ENCODE assay signal across 19 mouse cellular contexts in the genomic region with DNA sequence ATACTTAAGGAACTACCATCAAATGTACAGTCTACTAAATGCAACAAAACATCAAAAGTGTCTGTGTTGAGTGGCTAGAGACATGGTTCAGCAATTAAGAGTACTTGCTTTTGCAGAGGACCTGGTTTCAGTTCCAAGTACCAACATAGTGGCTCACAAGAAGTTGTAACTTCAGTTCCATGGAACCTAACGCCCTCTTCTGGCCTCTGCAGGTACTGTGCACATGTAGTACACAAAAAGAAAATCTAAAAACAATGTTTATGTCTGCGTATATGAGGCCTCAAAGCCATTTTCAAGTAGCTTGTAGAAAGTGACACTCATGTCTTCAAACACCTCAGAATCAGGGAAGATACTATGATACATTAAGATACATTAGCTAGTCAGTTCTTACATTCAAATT. TPM values are rescaled to one million over a fixed set of nuclear protein-coding genes. Genes with fewer than 3 reads are reported as not detected.
DNase-seq lines count a peak whose midpoint lies in the region; ATAC-seq and TF ChIP-seq lines count a peak whose summit lies in the region.
"Had no signal": no experiment of that assay in that cellular context is flagged by ENCODE, and none has a peak within 500 bp of the region (broad histone marks: within the 10 kb centered on the region; RNA-seq: fewer than 3 reads in every experiment).

No protein-coding gene starts in this region.

- ATAC-seq in kidney, postnatal 0 days (replicated peaks; ENCODE audit: low FRiP score, low read depth): no peak
- ATAC-seq in Patski: no peak
- ATAC-seq in stomach, postnatal 0 days (ENCODE audit: low FRiP score, low TSS enrichment): no peak

- no peaks in the 10 kb centered on the region for H3K36me3 ChIP-seq in kidney, postnatal 0 days (ENCODE audit: insufficient read depth, low read length)
- no peaks in the 10 kb centered on the region for H3K36me3 ChIP-seq in stomach, postnatal 0 days (ENCODE audit: control insufficient read depth, insufficient read depth, low read length)
- H3K36me3 ChIP-seq: embryonic facial prominence, embryonic 15.5 days; liver, embryonic 13.5 days; midbrain, embryonic 12.5 days had no signal

- 73% methylated on average over 2 of the region's 2 CpGs for WGBS in kidney, postnatal 0 days
- 66% methylated on average over 2 of the region's 2 CpGs for WGBS in stomach, postnatal 0 days

- DNase-seq in kidney, postnatal 0 days (ENCODE audit: low spot score): no peak
- DNase-seq in kidney, postnatal 25 days: no peak
- DNase-seq in thymus, postnatal 14 days: peak; percentile 13
- no peak for DNase-seq in thymus, postnatal 10 days (ENCODE audit: low spot score in 2 of 2)
- no peak for DNase-seq in Patski (ENCODE audit: low read depth, low spot score)
- no peak for DNase-seq in stomach, postnatal 0 days (ENCODE audit: low spot score)
- DNase-seq in retina, embryonic 14.5 days (ENCODE audit: low spot score): no peak
- DNase-seq: adrenal gland, postnatal 10 days; cerebellum, adult 9-10 months; heart, adult 18-20 months; heart, postnatal 10 days; kidney, adult 18-20 months; kidney, postnatal 36 days; left cerebral cortex, postnatal 4 days; liver, embryonic 13.5 days; lung, postnatal 36 days had no signal

- in situ Hi-C loops in Patski (cut with MboI; ENCODE audit: low pct_unique_long_range_greater_than_20kb): no loop called here

- no peaks in the 10 kb centered on the region for H3K4me1 ChIP-seq in kidney, postnatal 0 days (replicated peaks; ENCODE audit: insufficient read depth, low read length)
- H3K4me1 ChIP-seq in stomach, postnatal 0 days (replicated peaks; ENCODE audit: control insufficient read depth, insufficient read depth): no peaks in the 10 kb centered on the region
- H3K4me1 ChIP-seq: liver, embryonic 13.5 days had no signal

- no peaks in the 10 kb centered on the region for H3K9me3 ChIP-seq in kidney, postnatal 0 days (replicated peaks; ENCODE audit: low read length)
- no peaks in the 10 kb centered on the region for H3K9me3 ChIP-seq in stomach, postnatal 0 days (ENCODE audit: control insufficient read depth, low read length)
- H3K9me3 ChIP-seq: embryonic facial prominence, embryonic 15.5 days; liver, embryonic 13.5 days; midbrain, embryonic 12.5 days had no signal

- H3K27ac ChIP-seq in kidney, postnatal 0 days: no peak overlapping the region
- H3K27ac ChIP-seq in stomach, postnatal 0 days (replicated peaks): no peak overlapping the region
- H3K27ac ChIP-seq: embryonic facial prominence, embryonic 15.5 days; hindbrain, embryonic 14.5 days; liver, embryonic 13.5 days; midbrain, embryonic 12.5 days had no signal

- H3K27me3 ChIP-seq in kidney, postnatal 0 days (ENCODE audit: insufficient read depth, low read length): no peaks in the 10 kb centered on the region
- H3K27me3 ChIP-seq in Patski: no peaks in the 10 kb centered on the region
- H3K27me3 ChIP-seq in stomach, postnatal 0 days (ENCODE audit: control insufficient read depth, insufficient read depth, low read length): no peaks in the 10 kb centered on the region
- H3K27me3 ChIP-seq: embryonic facial prominence, embryonic 15.5 days; liver, embryonic 13.5 days; midbrain, embryonic 12.5 days had no signal

- peak; percentile 32; the same call in 1 of the 2 replicates for TF ChIP-seq CTCF in kidney, postnatal 0 days (IDR thresholded peaks at IDR 0.05; ENCODE audit: low read depth)
- peak; percentile 33 for TF ChIP-seq CTCF in Patski (IDR thresholded peaks at IDR 0.05)
- TF ChIP-seq CTCF in stomach, postnatal 0 days (IDR thresholded peaks at IDR 0.05; ENCODE audit: low read depth): peak; percentile 38; the same call in 1 of the 2 replicates

- H3K4me3 ChIP-seq in kidney, postnatal 0 days (replicated peaks; ENCODE audit: low read depth, low read length): no peak overlapping the region
- no peak overlapping the region for H3K4me3 ChIP-seq in stomach, postnatal 0 days (ENCODE audit: low read depth, low read length)
- H3K4me3 ChIP-seq: embryonic facial prominence, embryonic 15.5 days; liver, embryonic 13.5 days; midbrain, embryonic 12.5 days had no signal

- no peak overlapping the region for H3K9ac ChIP-seq in kidney, postnatal 0 days (ENCODE audit: low read depth, low read length)
- H3K9ac ChIP-seq in stomach, postnatal 0 days (ENCODE audit: low read length): no peak overlapping the region
- H3K9ac ChIP-seq: embryonic facial prominence, embryonic 15.5 days; hindbrain, embryonic 14.5 days; liver, embryonic 13.5 days; midbrain, embryonic 12.5 days had no signal

- CTCF ChIA-PET in Patski (lab: Charles Lee): interaction anchor here (0.7 kb wide), 1 partner anchor 343 kb away, joined by 3 read pairs; no protein-coding TSS in a partner anchor

- no peak for TF ChIP-seq EP300 in stomach, postnatal 0 days (optimal IDR thresholded peaks at IDR 0.05)

- no peak overlapping the region for H3K4me2 ChIP-seq in kidney, postnatal 0 days (ENCODE audit: low read length)
- H3K4me2 ChIP-seq in stomach, postnatal 0 days (replicated peaks; ENCODE audit: low read depth): no peak overlapping the region
- H3K4me2 ChIP-seq: embryonic facial prominence, embryonic 15.5 days; hindbrain, embryonic 14.5 days; liver, embryonic 13.5 days; midbrain, embryonic 12.5 days had no signal

- POLR2A ChIA-PET in Patski (lab: Charles Lee): interaction anchor here (0.7 kb wide), 1 partner anchor 21 kb away, joined by 3 read pairs; no protein-coding TSS in a partner anchor

RNA-seq across cellular contexts. Expression of gene Eefsec, which starts 48.4 kb away (rescaled TPM):
- 34.8 and 37.2 TPM in 2 replicates for polyA plus RNA-seq in kidney, postnatal 0 days (2015; fragmentation: Nextera tagmentation; extraction: Ambion mirVana)
- polyA plus RNA-seq in Patski (2021): 14.9 TPM
- 19.5 and 20.6 TPM in 2 replicates for polyA plus RNA-seq in stomach, postnatal 0 days (2015; fragmentation: Nextera tagmentation; extraction: Ambion mirVana)
